Mouse (Mus musculus): ENCODE results near the gene Rpl34. TPM values are rescaled to one million over a fixed set of nuclear protein-coding genes. Genes with fewer than 3 reads are reported as not detected.

Rpl34 gene
- polyA plus RNA-seq, 1 experiment from 2014 or later: 833 TPM

GRCm38 (mm10) chr3:130708967-130709924 is 21.0 kb downstream of the Rpl34 start, which contains the start of gene Ostc:
TSS of gene Ostc (minus strand) at chr3:130709444.
- H3K4me2 ChIP-seq: peak within 1 kb of the TSS; percentile 71
- H3K9ac ChIP-seq: peak within 1 kb of the TSS; percentile 77
- peaks cover 18% of the 10 kb centered on the region for H3K4me1 ChIP-seq
- H3K27me3 ChIP-seq: no peaks in the 10 kb centered on the region
- peaks cover 2% of the 10 kb centered on the region for H3K36me3 ChIP-seq
- WGBS: under 1% methylated on average over 45 of the region's 45 CpGs
- ATAC-seq (ENCODE audit: borderline replicate concordance, extremely low read depth, low FRiP score, low TSS enrichment): peak; percentile 97
- no peaks in the 10 kb centered on the region for H3K9me3 ChIP-seq
- peak within 1 kb of the TSS; percentile 82 for H3K27ac ChIP-seq
- peak within 1 kb of the TSS; percentile 81 for H3K4me3 ChIP-seq

DNA sequence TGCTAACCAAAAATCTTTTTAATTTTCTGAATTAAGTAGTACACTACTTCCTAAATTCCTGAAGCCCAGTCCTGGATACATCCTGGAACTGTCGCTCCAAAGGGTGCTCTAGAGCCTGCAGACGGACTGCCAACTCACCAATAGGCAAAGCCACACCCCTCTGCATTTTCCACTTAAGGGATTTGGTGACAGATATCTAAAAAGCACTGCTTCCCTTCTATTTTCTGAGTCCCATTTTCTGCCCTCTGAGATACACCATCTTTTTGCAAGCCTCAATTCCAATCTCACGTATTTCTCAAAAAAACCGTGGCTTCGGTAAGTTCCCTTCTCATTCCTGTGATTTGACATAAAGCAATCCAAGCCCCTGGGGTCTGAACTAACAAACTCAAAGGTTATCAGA is 21.7 kb downstream of the Rpl34 start:
- H3K9me3 ChIP-seq: no peaks in the 10 kb centered on the region
- no peaks in the 10 kb centered on the region for H3K27me3 ChIP-seq
- H3K27ac ChIP-seq: peak overlapping the region; percentile 82
- peak overlapping the region; percentile 71 for H3K4me2 ChIP-seq
- WGBS: under 1% methylated on average over 5 of the region's 5 CpGs
- peaks cover 9% of the 10 kb centered on the region for H3K36me3 ChIP-seq
- no peak for ATAC-seq (ENCODE audit: borderline replicate concordance, extremely low read depth, low FRiP score, low TSS enrichment)
- peak overlapping the region; percentile 77 for H3K9ac ChIP-seq
- peak overlapping the region; percentile 81 for H3K4me3 ChIP-seq
- H3K4me1 ChIP-seq: peaks cover 18% of the 10 kb centered on the region

GRCm38 (mm10) chr3:130702289-130702688 is 27.9 kb downstream of the Rpl34 start:
- H3K4me2 ChIP-seq: no peak overlapping the region
- H3K27ac ChIP-seq: no peak overlapping the region
- H3K27me3 ChIP-seq: no peaks in the 10 kb centered on the region
- H3K4me3 ChIP-seq: no peak overlapping the region
- H3K9ac ChIP-seq: no peak overlapping the region
- WGBS: 81% methylated on average over 6 of the region's 6 CpGs
- H3K4me1 ChIP-seq: 0 out of 2 replicates have a peak, but pooled peaks cover 3% of the 10 kb centered on the region
- H3K36me3 ChIP-seq: peaks cover 66% of the 10 kb centered on the region
- H3K9me3 ChIP-seq: no peaks in the 10 kb centered on the region
- ATAC-seq (ENCODE audit: borderline replicate concordance, extremely low read depth, low FRiP score, low TSS enrichment): no peak

DNA sequence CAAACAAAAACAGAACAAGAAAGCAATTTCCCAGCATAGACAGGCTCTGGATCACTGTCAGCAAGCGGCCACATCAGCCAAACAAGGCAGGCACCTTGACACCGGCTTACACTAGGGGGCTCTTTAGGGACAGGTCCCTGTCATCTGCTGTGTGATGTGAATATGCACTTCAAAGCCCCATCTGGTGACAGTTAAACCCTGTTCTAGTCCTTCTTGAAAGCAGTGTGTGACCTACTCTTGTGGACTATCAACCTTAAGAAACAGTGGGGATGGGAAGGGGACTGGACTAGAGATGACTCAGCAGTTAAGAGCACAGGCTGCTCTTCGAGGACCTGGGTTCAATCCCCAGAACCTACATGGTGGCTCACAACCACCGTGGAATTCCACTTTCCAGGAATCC is 32.6 kb downstream of the Rpl34 start:
- Histone ChIP-seq H3K9ac (no peak overlapping the region), H3K4me3 (no peak overlapping the region), H3K9me3 (no peaks in the 10 kb centered on the region), H3K27me3 (no peaks in the 10 kb centered on the region), H3K27ac (no peak overlapping the region), H3K36me3 (peaks cover 66% of the 10 kb centered on the region), H3K4me2 (no peak overlapping the region), H3K4me1 (no peaks in the 10 kb centered on the region)
- 74% methylated on average over 4 of the region's 4 CpGs for WGBS
- no peak for ATAC-seq (ENCODE audit: borderline replicate concordance, extremely low read depth, low FRiP score, low TSS enrichment)

GRCm38 (mm10) chr3:130694705-130695104 is 35.5 kb downstream of the Rpl34 start:
- Histone ChIP-seq H3K27ac (no peak overlapping the region), H3K4me1 (peaks cover 10% of the 10 kb centered on the region; the same call in 1 of the 2 replicates), H3K9ac (no peak overlapping the region), H3K4me3 (no peak overlapping the region), H3K4me2 (no peak overlapping the region), H3K27me3 (no peaks in the 10 kb centered on the region), H3K36me3 (peaks cover 38% of the 10 kb centered on the region), H3K9me3 (no peaks in the 10 kb centered on the region)
- no peak for ATAC-seq (ENCODE audit: borderline replicate concordance, extremely low read depth, low FRiP score, low TSS enrichment)
- 87% methylated on average over 7 of the region's 7 CpGs for WGBS

GRCm38 (mm10) chr3:130694041-130694593 is 36.1 kb downstream of the Rpl34 start:
- H3K36me3 ChIP-seq: peaks cover 32% of the 10 kb centered on the region
- ATAC-seq (ENCODE audit: borderline replicate concordance, extremely low read depth, low FRiP score, low TSS enrichment): no peak
- H3K4me1 ChIP-seq: peaks cover 10% of the 10 kb centered on the region; the same call in 1 of the 2 replicates
- H3K27ac ChIP-seq: no peak overlapping the region
- no peaks in the 10 kb centered on the region for H3K9me3 ChIP-seq
- no peak overlapping the region for H3K9ac ChIP-seq
- H3K4me3 ChIP-seq: no peak overlapping the region
- H3K4me2 ChIP-seq: no peak overlapping the region
- H3K27me3 ChIP-seq: no peaks in the 10 kb centered on the region
- WGBS: 54% methylated on average over 9 of the region's 9 CpGs

DNA sequence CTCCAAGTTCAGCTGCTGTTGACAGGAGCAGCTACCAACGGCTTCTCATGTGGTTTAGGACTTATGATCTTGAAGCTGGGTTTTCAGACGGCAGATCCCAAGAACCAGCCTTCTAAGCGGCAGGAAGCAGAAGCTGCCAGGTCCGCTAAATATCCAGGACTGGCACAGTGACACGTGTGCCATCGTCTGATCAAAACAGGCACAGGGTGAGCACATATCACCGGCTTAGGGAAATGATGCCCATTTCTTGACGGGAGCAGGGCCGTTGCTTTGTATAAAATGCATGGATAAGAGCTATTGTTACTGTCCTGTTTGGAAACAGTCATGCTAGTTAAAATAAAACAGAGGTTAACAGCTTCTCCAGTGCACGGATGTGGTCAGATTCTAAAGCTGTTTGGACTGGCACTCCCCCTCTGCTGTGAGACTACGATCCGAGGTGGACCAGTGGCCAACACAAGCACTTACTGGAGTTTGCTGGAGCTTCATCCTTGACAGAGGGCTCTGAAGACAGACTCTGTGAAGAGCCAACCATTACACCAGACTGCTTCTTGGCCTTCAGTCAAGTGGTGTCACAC is 38.5 kb downstream of the Rpl34 start:
- H3K9ac ChIP-seq: peak overlapping the region; percentile 19; the same call in 1 of the 2 replicates
- peak overlapping the region; percentile 70 for H3K4me2 ChIP-seq
- peaks cover 10% of the 10 kb centered on the region; the same call in 1 of the 2 replicates for H3K4me1 ChIP-seq
- no peak overlapping the region for H3K27ac ChIP-seq
- 27% methylated on average over 12 of the region's 12 CpGs for WGBS
- peak overlapping the region; percentile 36 for H3K4me3 ChIP-seq
- no peak for ATAC-seq (ENCODE audit: borderline replicate concordance, extremely low read depth, low FRiP score, low TSS enrichment)
- H3K27me3 ChIP-seq: no peaks in the 10 kb centered on the region
- peaks cover 17% of the 10 kb centered on the region for H3K36me3 ChIP-seq
- H3K9me3 ChIP-seq: no peaks in the 10 kb centered on the region

DNA sequence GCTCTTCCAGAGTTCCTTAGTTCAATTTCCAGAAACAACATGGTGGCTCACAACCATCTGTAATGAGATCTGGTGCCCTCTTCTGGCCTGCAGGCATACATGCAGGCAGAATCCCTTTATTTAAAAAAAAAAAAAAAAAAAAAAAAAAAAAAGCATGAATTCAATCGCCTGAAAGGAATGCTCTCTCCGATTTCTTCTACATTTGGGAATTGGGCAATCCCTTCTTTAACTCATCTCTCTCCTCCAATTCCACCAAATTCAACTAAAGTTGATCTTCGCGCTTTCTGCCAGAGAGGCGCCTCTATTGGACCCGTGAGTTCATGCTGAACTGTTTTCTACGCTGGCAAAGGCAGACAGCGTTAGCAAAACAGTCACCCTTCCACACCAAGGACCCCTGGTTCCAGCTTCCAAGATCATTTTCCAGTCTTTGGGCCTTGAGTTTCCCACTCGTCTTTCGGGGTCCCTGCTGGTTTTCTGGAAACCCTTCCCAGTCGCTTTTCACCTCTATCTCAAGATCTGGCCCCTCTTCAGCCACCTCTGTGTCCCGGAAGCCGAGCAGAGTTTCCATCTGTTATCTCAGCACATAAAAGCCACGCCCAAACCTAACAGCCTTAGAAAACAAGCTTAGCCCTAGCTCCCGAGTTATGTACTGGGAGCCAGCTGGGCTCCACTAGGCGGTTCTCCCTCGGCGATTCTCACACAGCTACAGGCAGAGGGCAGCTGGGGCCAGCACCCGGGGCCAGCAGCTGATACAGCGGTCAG is 39.2 kb downstream of the Rpl34 start:
- H3K27ac ChIP-seq: peak overlapping the region; percentile 72
- peak overlapping the region; percentile 19; the same call in 1 of the 2 replicates for H3K9ac ChIP-seq
- peaks cover 10% of the 10 kb centered on the region; the same call in 1 of the 2 replicates for H3K4me1 ChIP-seq
- H3K4me3 ChIP-seq: peak overlapping the region; percentile 36
- no peaks in the 10 kb centered on the region for H3K9me3 ChIP-seq
- peak overlapping the region; percentile 70 for H3K4me2 ChIP-seq
- no peaks in the 10 kb centered on the region for H3K27me3 ChIP-seq
- peaks cover 13% of the 10 kb centered on the region for H3K36me3 ChIP-seq
- peak; percentile 72; the same call in 1 of the 2 replicates for ATAC-seq (ENCODE audit: borderline replicate concordance, extremely low read depth, low FRiP score, low TSS enrichment)
- 8% methylated on average over 20 of the region's 20 CpGs for WGBS

GRCm38 (mm10) chr3:130689630-130690029 is 40.6 kb downstream of the Rpl34 start:
- Histone ChIP-seq H3K27ac (no peak overlapping the region), H3K9ac (no peak overlapping the region), H3K36me3 (peaks cover 2% of the 10 kb centered on the region; the same call in 1 of the 2 replicates), H3K4me2 (no peak overlapping the region), H3K9me3 (no peaks in the 10 kb centered on the region), H3K27me3 (no peaks in the 10 kb centered on the region), H3K4me3 (no peak overlapping the region), H3K4me1 (peaks cover 10% of the 10 kb centered on the region; the same call in 1 of the 2 replicates)
- no peak; the same call in 1 of the 2 replicates for ATAC-seq (ENCODE audit: borderline replicate concordance, extremely low read depth, low FRiP score, low TSS enrichment)
- WGBS: 15% methylated on average over 12 of the region's 12 CpGs

DNA sequence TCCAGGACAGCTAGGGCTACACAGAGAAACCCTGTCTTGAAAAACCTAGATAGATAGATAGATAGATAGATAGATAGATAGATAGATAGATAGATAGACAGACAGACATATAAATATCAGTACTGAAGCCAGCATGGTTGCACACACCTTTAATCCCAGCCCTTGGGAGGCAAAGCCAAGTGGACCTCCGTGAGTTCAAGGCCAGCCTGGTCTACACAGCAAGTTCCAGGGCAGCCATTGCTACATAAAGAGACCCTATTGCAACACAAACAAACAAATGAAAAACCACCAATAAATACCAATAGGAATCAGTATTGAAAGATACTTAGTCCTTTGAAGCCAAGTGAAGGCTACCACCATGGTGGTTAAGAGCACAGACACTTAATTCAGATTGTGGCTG is 43.1 kb downstream of the Rpl34 start:
- no peak for ATAC-seq (ENCODE audit: borderline replicate concordance, extremely low read depth, low FRiP score, low TSS enrichment)
- no peaks in the 10 kb centered on the region for H3K27me3 ChIP-seq
- H3K4me3 ChIP-seq: no peak overlapping the region
- no peak overlapping the region for H3K27ac ChIP-seq
- no peaks in the 10 kb centered on the region for H3K36me3 ChIP-seq
- no peaks in the 10 kb centered on the region for H3K9me3 ChIP-seq
- no peak overlapping the region for H3K9ac ChIP-seq
- H3K4me2 ChIP-seq: no peak overlapping the region
- H3K4me1 ChIP-seq: peaks cover 10% of the 10 kb centered on the region; the same call in 1 of the 2 replicates
- 91% methylated on average over 1 of the region's 1 CpGs for WGBS

GRCm38 (mm10) chr3:130685014-130685366 is 45.2 kb downstream of the Rpl34 start:
- no peaks in the 10 kb centered on the region for H3K27me3 ChIP-seq
- no peak overlapping the region for H3K27ac ChIP-seq
- H3K9ac ChIP-seq: no peak overlapping the region
- no peak overlapping the region for H3K4me2 ChIP-seq
- peak; percentile 34; the same call in 1 of the 2 replicates for ATAC-seq (ENCODE audit: borderline replicate concordance, extremely low read depth, low FRiP score, low TSS enrichment)
- H3K36me3 ChIP-seq: no peaks in the 10 kb centered on the region
- WGBS: 69% methylated on average over 8 of the region's 8 CpGs
- no peaks in the 10 kb centered on the region for H3K9me3 ChIP-seq
- no peak overlapping the region for H3K4me3 ChIP-seq
- no peaks in the 10 kb centered on the region for H3K4me1 ChIP-seq
